Mouse (Mus musculus): ENCODE measurements around the gene Ccdc158. TPM values are rescaled to one million over a fixed set of nuclear protein-coding genes. Genes with fewer than 3 reads are reported as not detected.
A peak's percentile ranks its signal among the peaks of the same experiment; 100 is the strongest.

Ccdc158 gene
- polyA plus RNA-seq, 1 experiment from 2014 or later = 0.23 TPM

DNA sequence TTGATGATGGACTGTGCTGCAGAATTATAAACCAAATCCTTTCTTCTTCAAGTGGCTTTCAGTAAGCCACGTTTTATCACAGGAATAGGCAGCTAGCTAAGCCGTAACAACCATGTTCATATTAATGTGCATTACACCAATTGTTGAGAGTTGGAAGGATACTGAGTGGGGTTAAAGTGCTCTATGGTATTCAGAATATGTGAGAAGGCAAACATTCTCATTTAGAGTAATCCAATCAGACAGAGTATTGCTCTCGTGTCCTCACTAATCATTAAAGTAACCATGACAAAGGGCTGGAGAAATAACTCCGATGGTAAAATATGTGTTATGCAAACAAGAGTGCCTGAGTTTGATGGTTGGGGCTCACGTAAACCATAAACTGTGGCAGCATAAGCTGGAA, 53.2 kb downstream of the Ccdc158 start:
- no peaks in the 10 kb centered on the region for H3K4me1 ChIP-seq
- ATAC-seq = no peak
- no peaks in the 10 kb centered on the region for H3K27me3 ChIP-seq (replicated peaks)
- no peaks in the 10 kb centered on the region for H3K9me3 ChIP-seq (replicated peaks)
- WGBS (ENCODE audit: insufficient replicate concordance) = 70% methylated on average over 5 of the region's 5 CpGs
- no peak overlapping the region for H3K9ac ChIP-seq
- no peak overlapping the region for H3K27ac ChIP-seq
- no peak overlapping the region for H3K4me2 ChIP-seq
- H3K4me3 ChIP-seq = no peak overlapping the region
- H3K36me3 ChIP-seq = no peaks in the 10 kb centered on the region

DNA sequence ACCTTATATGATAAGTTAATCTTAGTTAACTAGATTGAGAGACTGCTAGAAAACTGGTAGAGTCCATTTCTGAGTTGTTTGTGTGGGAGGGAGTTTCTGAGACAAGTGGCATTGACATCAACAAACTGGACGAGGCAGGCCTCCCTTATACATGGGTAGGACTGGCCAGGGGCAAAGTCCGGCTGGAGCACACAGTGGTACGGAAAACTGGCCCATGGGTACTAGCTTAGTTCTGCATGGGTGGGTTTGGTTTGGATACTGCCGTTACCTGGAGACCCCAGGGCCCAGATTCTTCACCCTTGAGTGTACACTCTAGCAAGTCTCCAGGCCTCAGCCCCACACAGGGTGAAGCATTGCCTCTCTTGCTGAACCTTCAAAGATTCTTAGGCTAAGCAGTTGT, 62.3 kb downstream of the Ccdc158 start:
- ATAC-seq = no peak
- Histone ChIP-seq H3K27me3 (replicated peaks) (no peaks in the 10 kb centered on the region), H3K4me3 (no peak overlapping the region), H3K4me1 (no peaks in the 10 kb centered on the region), H3K9me3 (replicated peaks) (no peaks in the 10 kb centered on the region), H3K36me3 (no peaks in the 10 kb centered on the region), H3K27ac (no peak overlapping the region), H3K9ac (no peak overlapping the region), H3K4me2 (no peak overlapping the region)
- 73% methylated on average over 4 of the region's 4 CpGs for WGBS (ENCODE audit: insufficient replicate concordance)

DNA sequence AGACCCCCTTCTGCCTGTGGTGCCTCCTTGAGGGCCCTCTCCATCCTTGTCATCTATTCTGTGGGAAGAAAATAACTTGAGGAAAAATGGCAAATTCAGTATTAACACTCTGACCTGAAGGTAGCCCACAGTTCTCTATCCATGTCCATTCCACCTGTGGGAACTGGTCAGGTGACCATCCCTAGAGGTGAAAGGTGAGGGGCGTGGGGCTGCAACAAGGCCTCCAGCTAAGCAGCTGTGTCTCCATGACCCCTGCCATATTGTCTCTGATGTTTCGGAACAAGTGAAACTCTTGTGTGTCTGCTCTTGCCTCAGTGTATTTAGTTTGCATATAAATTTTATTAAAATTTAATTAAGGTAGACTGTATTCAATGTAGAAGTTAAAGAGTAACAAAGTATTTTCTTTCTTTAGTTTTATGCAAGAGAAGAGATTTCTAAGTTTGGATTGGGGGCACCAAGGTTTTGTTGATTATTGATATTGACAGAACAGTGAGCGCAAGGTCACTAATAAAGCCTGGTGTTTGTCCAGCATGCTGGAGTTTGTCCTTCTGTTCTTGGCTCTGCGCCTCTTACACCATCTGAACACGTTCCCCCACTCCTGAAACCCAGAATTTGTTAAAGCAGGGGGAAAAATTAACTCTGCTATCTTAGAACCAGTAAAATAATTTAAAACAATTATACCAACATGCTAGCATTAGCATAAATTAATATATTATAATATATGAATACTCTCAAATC, 67.4 kb downstream of the Ccdc158 start:
- H3K9ac ChIP-seq = no peak overlapping the region
- H3K4me2 ChIP-seq = no peak overlapping the region
- H3K27ac ChIP-seq = no peak overlapping the region
- no peak overlapping the region for H3K4me3 ChIP-seq
- peaks cover 31% of the 10 kb centered on the region for H3K27me3 ChIP-seq (replicated peaks)
- H3K9me3 ChIP-seq (replicated peaks) = no peaks in the 10 kb centered on the region
- peaks cover 10% of the 10 kb centered on the region for H3K4me1 ChIP-seq
- WGBS (ENCODE audit: insufficient replicate concordance) = 66% methylated on average over 5 of the region's 5 CpGs
- no peaks in the 10 kb centered on the region for H3K36me3 ChIP-seq
- no peak for ATAC-seq

DNA sequence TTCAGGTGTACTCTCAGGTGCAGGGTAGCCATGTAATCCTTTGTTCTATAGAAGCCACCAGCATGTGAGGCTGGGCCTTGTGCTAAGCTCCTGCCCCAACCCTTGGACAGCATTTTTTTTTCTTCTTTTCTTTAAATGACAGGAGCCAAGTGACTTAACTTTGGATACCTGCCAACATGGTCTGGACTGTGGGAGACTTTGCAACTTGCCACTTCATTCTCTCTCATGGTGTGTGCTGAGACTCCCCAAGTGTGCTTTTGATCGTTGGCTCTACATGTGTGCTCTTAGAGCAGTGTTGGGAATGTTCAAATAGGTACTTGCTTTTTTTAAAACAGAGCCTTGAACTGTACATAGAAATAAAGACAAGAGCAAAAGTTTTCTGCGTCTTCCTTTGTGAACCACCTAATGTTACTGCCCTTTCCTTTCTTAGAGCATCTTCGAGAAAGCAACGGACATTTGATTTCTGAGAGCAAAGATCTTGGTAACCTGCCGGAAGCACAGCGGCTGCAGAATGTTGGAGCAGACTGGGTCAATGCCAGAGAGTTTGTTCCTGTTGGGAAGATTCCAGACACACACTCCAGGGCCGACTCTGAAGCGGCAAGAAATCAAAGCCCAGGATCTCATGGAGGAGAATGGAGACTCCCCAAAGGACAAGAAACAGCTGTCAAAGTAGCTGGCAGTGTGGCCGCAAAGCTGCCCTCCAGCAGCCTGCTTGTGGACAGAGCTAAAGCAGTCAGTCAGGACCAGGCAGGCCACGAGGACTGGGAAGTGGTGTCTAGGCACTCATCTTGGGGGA, 70.4 kb downstream of the Ccdc158 start:
- no peak overlapping the region for H3K27ac ChIP-seq
- peaks cover 46% of the 10 kb centered on the region for H3K27me3 ChIP-seq (replicated peaks)
- H3K4me2 ChIP-seq = no peak overlapping the region
- no peaks in the 10 kb centered on the region for H3K36me3 ChIP-seq
- ATAC-seq = no peak
- WGBS (ENCODE audit: insufficient replicate concordance) = 67% methylated on average over 10 of the region's 10 CpGs
- H3K9ac ChIP-seq = no peak overlapping the region
- no peaks in the 10 kb centered on the region for H3K9me3 ChIP-seq (replicated peaks)
- H3K4me1 ChIP-seq = peaks cover 13% of the 10 kb centered on the region
- H3K4me3 ChIP-seq = no peak overlapping the region

DNA sequence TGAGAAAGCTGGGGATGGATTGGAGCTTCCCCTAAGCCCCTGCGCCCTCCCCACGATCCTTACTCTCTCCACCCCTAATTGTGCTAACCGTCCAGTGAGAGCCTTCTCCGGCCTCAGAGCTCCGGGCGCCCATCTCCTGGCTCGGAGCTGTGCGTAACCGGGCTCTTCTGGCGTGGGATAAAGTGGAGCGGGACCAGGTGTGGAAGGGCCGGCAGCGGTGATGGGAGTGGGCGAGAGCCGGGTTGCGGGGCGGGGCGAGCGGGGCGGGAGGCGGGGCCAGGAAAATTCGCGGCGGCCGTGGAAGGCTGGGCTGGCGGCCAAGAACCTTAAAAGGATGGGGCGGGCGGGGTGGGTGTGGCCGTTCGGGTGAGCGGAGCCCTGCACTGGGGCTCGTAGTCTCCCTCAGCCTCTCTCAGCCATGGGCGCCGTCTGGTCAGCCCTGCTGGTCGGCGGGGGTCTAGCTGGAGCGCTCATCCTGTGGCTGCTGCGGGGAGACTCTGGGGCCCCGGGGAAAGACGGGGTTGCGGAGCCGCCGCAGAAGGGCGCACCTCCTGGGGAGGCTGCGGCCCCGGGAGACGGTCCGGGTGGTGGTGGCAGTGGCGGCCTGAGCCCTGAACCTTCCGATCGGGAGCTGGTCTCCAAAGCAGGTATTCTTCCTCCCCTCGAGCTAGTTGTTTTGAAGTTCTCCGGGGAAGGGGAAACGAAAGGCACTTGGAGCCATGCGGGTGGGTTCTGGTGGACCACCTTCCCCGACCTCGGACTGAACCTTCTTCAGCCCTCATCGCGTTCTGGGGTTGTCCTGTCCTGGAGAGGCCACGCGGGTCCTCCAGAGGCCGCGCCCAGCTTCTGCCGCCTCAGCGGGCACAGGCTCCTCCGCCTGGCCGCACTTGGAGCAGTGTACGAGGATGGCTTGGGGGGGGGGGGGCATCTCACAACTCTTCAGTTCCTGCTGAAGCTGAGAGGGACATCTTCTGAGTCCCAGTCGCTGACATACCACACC, 72.1 kb downstream of the Ccdc158 start, which contains the start of gene Stbd1:
Gene Stbd1, plus strand, starts transcription at position 351 of the 1,000 bp plus-strand sequence.
- H3K9me3 ChIP-seq (replicated peaks) = no peaks in the 10 kb centered on the region
- H3K4me2 ChIP-seq = peak within 1 kb of the TSS; percentile 76
- H3K36me3 ChIP-seq = no peaks in the 10 kb centered on the region
- peak within 1 kb of the TSS; percentile 31; the same call in 1 of the 2 replicates for H3K9ac ChIP-seq
- H3K4me1 ChIP-seq = peaks cover 13% of the 10 kb centered on the region
- H3K4me3 ChIP-seq = peak within 1 kb of the TSS; percentile 57
- whole genome bisulfite sequencing (ENCODE audit: insufficient replicate concordance) = 1% methylated on average over 69 of the region's 69 CpGs
- ATAC-seq = peak; percentile 79
- peaks cover 46% of the 10 kb centered on the region for H3K27me3 ChIP-seq (replicated peaks)
- H3K27ac ChIP-seq = no peak within 1 kb of the TSS

DNA sequence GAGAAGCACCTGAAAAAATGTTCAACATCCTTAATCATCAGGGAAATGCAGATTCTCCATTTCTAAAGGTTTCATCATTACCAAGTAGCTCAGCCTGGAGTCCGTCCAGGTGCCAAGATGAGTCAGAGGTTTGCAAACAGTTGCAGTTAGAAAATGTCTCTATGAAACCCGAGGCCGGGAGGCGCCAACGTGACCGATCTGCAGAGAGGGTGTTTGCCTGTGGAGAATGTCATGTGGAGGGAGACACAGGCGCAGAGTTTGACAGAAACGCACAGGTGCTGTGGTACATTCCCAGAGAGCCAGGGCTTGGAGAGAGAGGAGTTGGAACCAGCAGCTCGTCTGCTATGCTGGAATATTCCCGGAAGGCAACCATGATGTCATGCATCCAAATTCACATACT, 76.0 kb downstream of the Ccdc158 start:
- WGBS (ENCODE audit: insufficient replicate concordance) = 65% methylated on average over 10 of the region's 10 CpGs
- no peaks in the 10 kb centered on the region for H3K36me3 ChIP-seq
- no peak overlapping the region for H3K27ac ChIP-seq
- peaks cover 29% of the 10 kb centered on the region for H3K27me3 ChIP-seq (replicated peaks)
- no peak overlapping the region for H3K4me3 ChIP-seq
- H3K4me1 ChIP-seq = peaks cover 13% of the 10 kb centered on the region; the same call in 1 of the 2 replicates
- no peaks in the 10 kb centered on the region for H3K9me3 ChIP-seq (replicated peaks)
- no peak for ATAC-seq
- H3K4me2 ChIP-seq = no peak overlapping the region
- H3K9ac ChIP-seq = no peak overlapping the region

DNA sequence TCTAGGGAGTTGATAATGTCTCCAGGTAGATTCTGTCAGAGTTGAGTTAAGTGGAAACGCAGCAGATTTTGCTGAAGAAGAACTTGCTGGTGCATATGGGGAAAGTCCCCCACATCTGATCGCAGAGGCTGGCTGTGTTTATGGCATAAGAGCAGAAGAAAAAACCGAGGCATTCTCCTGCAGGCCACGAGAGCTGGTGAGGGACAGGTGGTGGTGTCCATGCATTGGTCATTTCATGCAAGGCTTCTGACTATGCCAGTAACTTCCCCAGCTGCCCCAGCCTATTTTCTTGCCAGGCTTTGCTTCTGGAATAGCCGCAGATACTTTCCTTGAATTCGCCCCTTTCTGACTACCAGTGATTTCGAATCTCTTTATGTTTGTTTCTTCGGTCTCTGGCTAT, 78.2 kb downstream of the Ccdc158 start:
- no peaks in the 10 kb centered on the region for H3K4me1 ChIP-seq
- no peak overlapping the region for H3K4me3 ChIP-seq
- no peaks in the 10 kb centered on the region for H3K36me3 ChIP-seq
- no peaks in the 10 kb centered on the region for H3K9me3 ChIP-seq (replicated peaks)
- H3K9ac ChIP-seq = no peak overlapping the region
- WGBS (ENCODE audit: insufficient replicate concordance) = 75% methylated on average over 8 of the region's 8 CpGs
- ATAC-seq = no peak
- no peak overlapping the region for H3K4me2 ChIP-seq
- peaks cover 7% of the 10 kb centered on the region for H3K27me3 ChIP-seq (replicated peaks)
- H3K27ac ChIP-seq = no peak overlapping the region

DNA sequence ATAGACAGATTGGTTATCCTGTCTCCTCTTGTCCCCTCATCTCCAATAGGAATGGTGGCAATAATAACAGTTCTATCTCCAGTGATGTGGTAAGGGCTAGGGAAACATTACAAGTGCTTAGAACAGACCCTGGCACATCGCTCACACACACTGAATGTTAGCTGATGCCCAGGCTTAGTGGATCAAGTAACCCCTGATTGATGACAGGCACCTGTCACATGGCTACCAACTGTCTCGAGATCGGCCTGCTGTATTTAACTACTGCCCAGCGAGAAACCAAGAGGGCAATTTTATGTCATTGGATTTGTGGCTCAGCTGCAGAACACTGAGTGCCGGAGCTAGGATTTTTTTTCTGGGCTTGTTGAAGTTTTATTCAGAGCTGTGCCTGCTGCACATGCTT, 80.0 kb downstream of the Ccdc158 start:
- WGBS (ENCODE audit: insufficient replicate concordance) = 71% methylated on average over 5 of the region's 5 CpGs
- no peaks in the 10 kb centered on the region for H3K36me3 ChIP-seq
- H3K9me3 ChIP-seq (replicated peaks) = no peaks in the 10 kb centered on the region
- H3K4me1 ChIP-seq = no peaks in the 10 kb centered on the region
- H3K27me3 ChIP-seq (replicated peaks) = no peaks in the 10 kb centered on the region; the same call in 1 of the 2 replicates
- no peak overlapping the region for H3K4me3 ChIP-seq
- no peak overlapping the region for H3K27ac ChIP-seq
- no peak for ATAC-seq
- no peak overlapping the region for H3K9ac ChIP-seq
- H3K4me2 ChIP-seq = no peak overlapping the region

DNA sequence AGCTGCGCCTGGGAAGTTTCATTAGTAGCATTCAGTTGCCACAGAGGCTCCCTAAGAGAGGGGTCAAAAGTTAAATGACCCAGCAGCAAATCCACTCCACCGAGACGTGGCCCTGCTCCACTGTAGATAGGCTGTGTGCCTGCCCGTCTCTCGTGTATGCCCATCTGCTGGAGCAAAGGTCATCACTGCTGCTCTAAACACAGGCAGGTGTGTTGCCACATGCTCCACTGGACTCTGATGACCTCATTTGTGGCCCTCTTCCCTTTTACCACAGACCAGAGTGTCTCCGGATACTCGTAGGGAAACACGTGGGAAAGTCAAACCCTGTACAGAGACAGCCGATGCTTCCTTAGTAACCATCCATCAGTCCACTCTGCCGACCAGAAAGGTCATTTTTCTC, 89.1 kb downstream of the Ccdc158 start:
- H3K4me1 ChIP-seq = no peaks in the 10 kb centered on the region
- H3K4me3 ChIP-seq = no peak overlapping the region
- no peaks in the 10 kb centered on the region for H3K27me3 ChIP-seq (replicated peaks)
- peak; percentile 74 for ATAC-seq
- H3K4me2 ChIP-seq = no peak overlapping the region
- H3K9ac ChIP-seq = no peak overlapping the region
- no peaks in the 10 kb centered on the region for H3K9me3 ChIP-seq (replicated peaks)
- no peaks in the 10 kb centered on the region for H3K36me3 ChIP-seq
- H3K27ac ChIP-seq = no peak overlapping the region
- WGBS (ENCODE audit: insufficient replicate concordance) = 58% methylated on average over 10 of the region's 10 CpGs

DNA sequence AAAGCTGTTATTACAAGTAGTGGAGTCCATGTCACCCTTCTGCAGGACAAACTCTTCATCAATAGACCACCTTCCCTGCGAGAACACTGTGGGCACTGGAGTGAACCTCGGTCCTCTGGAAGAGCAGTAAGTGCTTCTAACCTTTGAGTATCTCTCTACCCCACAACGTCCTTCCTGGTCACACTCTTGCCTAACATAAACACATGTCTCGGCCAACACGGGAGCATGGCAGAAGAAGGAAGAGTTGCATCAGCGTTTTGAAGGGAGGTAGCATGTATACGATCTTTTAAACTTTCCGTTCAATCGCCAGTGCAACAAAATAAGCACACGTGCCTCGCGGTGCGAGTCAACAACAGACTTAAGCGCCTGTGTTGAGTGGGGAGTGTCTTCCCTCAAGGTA, 95.5 kb downstream of the Ccdc158 start:
- no peak overlapping the region for H3K4me2 ChIP-seq
- no peak overlapping the region for H3K27ac ChIP-seq
- no peaks in the 10 kb centered on the region for H3K9me3 ChIP-seq (replicated peaks)
- no peaks in the 10 kb centered on the region for H3K27me3 ChIP-seq (replicated peaks)
- 75% methylated on average over 14 of the region's 14 CpGs for WGBS (ENCODE audit: insufficient replicate concordance)
- H3K4me1 ChIP-seq = no peaks in the 10 kb centered on the region
- no peak for ATAC-seq
- no peak overlapping the region for H3K4me3 ChIP-seq
- H3K9ac ChIP-seq = no peak overlapping the region
- no peaks in the 10 kb centered on the region for H3K36me3 ChIP-seq

DNA sequence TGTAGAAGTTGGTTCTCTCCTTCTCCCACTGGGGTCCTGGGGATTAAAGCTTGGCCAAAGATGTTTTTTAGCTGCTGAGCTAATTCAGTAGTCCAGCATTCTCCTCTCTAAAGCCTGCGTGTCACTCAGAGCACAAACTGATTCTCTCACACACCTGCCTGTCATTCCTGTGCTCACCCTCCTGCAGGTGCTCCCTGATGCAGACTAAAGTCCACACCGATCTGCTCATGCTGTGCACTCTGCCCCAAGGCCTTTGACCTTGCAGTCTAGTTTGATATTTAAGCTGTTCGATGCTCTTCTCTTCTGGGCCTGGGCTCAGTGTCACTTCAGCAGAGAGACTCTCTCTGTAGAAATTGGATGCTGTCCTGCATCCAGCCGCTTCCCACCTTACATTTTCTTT, 103.8 kb downstream of the Ccdc158 start:
- WGBS (ENCODE audit: insufficient replicate concordance) = 65% methylated on average over 4 of the region's 4 CpGs
- no peak overlapping the region for H3K9ac ChIP-seq
- no peak overlapping the region for H3K27ac ChIP-seq
- H3K36me3 ChIP-seq = no peaks in the 10 kb centered on the region
- H3K9me3 ChIP-seq (replicated peaks) = no peaks in the 10 kb centered on the region
- no peaks in the 10 kb centered on the region for H3K4me1 ChIP-seq
- ATAC-seq = peak; percentile 64
- H3K4me2 ChIP-seq = no peak overlapping the region
- no peaks in the 10 kb centered on the region for H3K27me3 ChIP-seq (replicated peaks)
- H3K4me3 ChIP-seq = no peak overlapping the region
